Mouse (Mus musculus) hindbrain, embryonic 11.5 days (tissue): ENCODE results near the gene Cdh1. TPM values are rescaled to one million over a fixed set of nuclear protein-coding genes. Genes with fewer than 3 reads are reported as not detected.

Experiments
- ATAC-seq: fragments of 200-750 bp; cut with Nextera tagmentation; 2 replicates; pipeline ENCODE4 v1.8.0; 2017; ENCODE audit warnings: mild to moderate bottlenecking, moderate TSS enrichment, moderate library complexity; ENCODE audit not compliant: low FRiP score
- DNase-seq: peaks from one replicate; pipeline ENCODE4 v3.0.0-alpha.2; 2015; ENCODE audit warnings: low spot score
- H3K27ac ChIP-seq: fragments of 300-500 bp; sonication (generic); 2 replicates; pipeline ENCODE4 v1.5.1; 2014; ENCODE audit warnings: mild to moderate bottlenecking, low read depth, low read length
- H3K27me3 ChIP-seq: fragments of 300-500 bp; sonication (generic); 2 replicates; pipeline ENCODE4 v1.6.1; 2014; ENCODE audit warnings: mild to moderate bottlenecking, low read length, moderate library complexity, mixed read lengths; ENCODE audit not compliant: control insufficient read depth, insufficient read depth
- H3K36me3 ChIP-seq: fragments of 300-500 bp; sonication (generic); 2 replicates; pipeline ENCODE4 v1.6.1; 2014; ENCODE audit warnings: mild to moderate bottlenecking, low read length, moderate library complexity, mixed read lengths; ENCODE audit not compliant: control insufficient read depth, insufficient read depth
- H3K4me1 ChIP-seq: fragments of 300-500 bp; sonication (generic); replicated peaks from 2 replicates; pipeline ENCODE4 v1.6.1; 2014; ENCODE audit warnings: low read length, mixed read lengths; ENCODE audit not compliant: control insufficient read depth, insufficient read depth
- H3K4me2 ChIP-seq: fragments of 300-500 bp; sonication (generic); replicated peaks from 2 replicates; pipeline ENCODE4 v1.6.1; 2014; ENCODE audit warnings: mild to moderate bottlenecking, low read depth, low read length
- H3K4me3 ChIP-seq: fragments of 300-500 bp; sonication (generic); 2 replicates; pipeline ENCODE4 v1.5.1; 2014; ENCODE audit warnings: low read depth, low read length
- H3K9ac ChIP-seq: fragments of 300-500 bp; sonication (generic); 2 replicates; pipeline ENCODE4 v1.6.1; 2014; ENCODE audit warnings: low read depth, low read length
- H3K9me3 ChIP-seq: fragments of 300-500 bp; sonication (generic); 2 replicates; pipeline ENCODE4 v1.6.1; 2016; ENCODE audit warnings: low read length; ENCODE audit not compliant: control insufficient read depth
- whole genome bisulfite sequencing: fragments of 180-500 bp; shearing (Covaris S2); extraction: QIAGEN DNeasy Blood & Tissue Kit; methylation state at CpG from one replicate; pipeline ENCODE4 v1.1.7; 2014; 5-methylcytosine and 5-hydroxymethylcytosine counted together
- polyA plus RNA-seq: library from polyadenylated mRNA; unstranded; fragments of >200 nt; fragmentation: Nextera tagmentation; extraction: Ambion mirVana; gene quantifications from 2 replicates; pipeline ENCODE4 v1.2.1, GENCODE M21; 2014

The Cdh1 gene
- polyA plus RNA-seq, 1 experiment from 2014 or later = 6.7 TPM

GRCm38 (mm10) chr8:106704901-106705321, 101.8 kb downstream of the Cdh1 start:
- ATAC-seq (no peak), DNase-seq (no peak)
- no peaks in the 10 kb centered on the region for H3K36me3 ChIP-seq
- H3K27ac ChIP-seq = no peak overlapping the region
- no peaks in the 10 kb centered on the region for H3K27me3 ChIP-seq
- 79% methylated on average over 9 of the region's 9 CpGs for WGBS
- no peak overlapping the region for H3K9ac ChIP-seq
- no peak overlapping the region for H3K4me3 ChIP-seq
- H3K4me2 ChIP-seq = no peak overlapping the region
- H3K9me3 ChIP-seq = no peaks in the 10 kb centered on the region
- no peaks in the 10 kb centered on the region for H3K4me1 ChIP-seq

DNA sequence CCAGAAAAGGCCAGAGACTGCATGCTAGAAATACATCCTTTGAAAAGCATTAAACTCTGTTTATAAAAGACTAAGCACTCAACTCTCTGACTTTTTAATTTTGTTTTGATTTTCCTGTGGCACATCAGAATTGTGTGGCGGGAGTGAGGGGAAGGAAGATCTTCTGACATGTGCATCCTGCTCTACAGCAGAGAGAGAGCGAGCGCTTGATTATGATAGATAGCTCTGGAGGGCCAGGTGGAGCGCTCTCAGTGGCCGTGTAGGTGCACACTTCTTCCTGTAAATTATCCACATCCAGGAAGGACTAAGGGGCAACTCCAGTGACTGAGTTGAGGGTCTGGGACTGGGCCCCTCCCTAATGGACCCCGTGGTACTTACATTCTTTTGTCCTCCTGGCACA, 103.0 kb downstream of the Cdh1 start:
- Histone ChIP-seq H3K9me3 (no peaks in the 10 kb centered on the region), H3K9ac (no peak overlapping the region), H3K4me2 (no peak overlapping the region), H3K27ac (no peak overlapping the region), H3K4me1 (no peaks in the 10 kb centered on the region), H3K4me3 (no peak overlapping the region), H3K27me3 (no peaks in the 10 kb centered on the region), H3K36me3 (no peaks in the 10 kb centered on the region)
- DNase-seq (no peak), ATAC-seq (no peak)
- WGBS = 92% methylated on average over 6 of the region's 6 CpGs

- ATAC-seq (no peak), DNase-seq (no peak)
- H3K9ac ChIP-seq = no peak overlapping the region
- no peaks in the 10 kb centered on the region for H3K9me3 ChIP-seq
- no peaks in the 10 kb centered on the region for H3K36me3 ChIP-seq
- WGBS = 93% methylated on average over 2 of the region's 2 CpGs
- H3K27me3 ChIP-seq = no peaks in the 10 kb centered on the region
- H3K27ac ChIP-seq = no peak overlapping the region
- no peak overlapping the region for H3K4me3 ChIP-seq
- H3K4me2 ChIP-seq = no peak overlapping the region
- H3K4me1 ChIP-seq = no peaks in the 10 kb centered on the region
These were observed 106.9 kb downstream of the Cdh1 start for GRCm38 (mm10) chr8:106710002-106710401.

DNA sequence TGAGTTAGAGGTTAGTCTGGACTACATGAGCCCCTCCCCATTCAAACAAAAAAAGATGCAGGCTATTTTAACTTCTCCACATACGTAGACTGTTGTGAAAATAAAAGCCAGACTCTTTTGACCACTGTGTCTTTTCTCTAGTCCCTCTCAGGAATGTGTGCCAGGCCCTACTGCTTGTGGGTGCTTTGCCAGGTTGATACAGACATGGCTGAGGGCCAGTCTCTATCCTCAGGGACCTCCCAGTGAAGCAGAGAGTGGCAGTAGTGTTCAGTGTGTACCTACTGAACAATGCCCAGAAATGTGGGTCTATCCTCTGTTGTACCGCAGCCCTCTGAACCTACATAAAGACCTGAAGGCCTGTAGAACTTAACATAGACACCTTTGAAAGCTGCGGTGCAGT, 109.3 kb downstream of the Cdh1 start:
- H3K27ac ChIP-seq = no peak overlapping the region
- no peaks in the 10 kb centered on the region for H3K36me3 ChIP-seq
- H3K9me3 ChIP-seq = no peaks in the 10 kb centered on the region
- no peak overlapping the region for H3K9ac ChIP-seq
- 83% methylated on average over 3 of the region's 3 CpGs for WGBS
- ATAC-seq (no peak), DNase-seq (no peak)
- H3K4me1 ChIP-seq = no peaks in the 10 kb centered on the region
- H3K4me2 ChIP-seq = no peak overlapping the region
- H3K4me3 ChIP-seq = no peak overlapping the region
- H3K27me3 ChIP-seq = no peaks in the 10 kb centered on the region

- Histone ChIP-seq H3K4me1 (no peaks in the 10 kb centered on the region), H3K36me3 (no peaks in the 10 kb centered on the region), H3K27me3 (no peaks in the 10 kb centered on the region), H3K27ac (no peak overlapping the region), H3K9ac (no peak overlapping the region), H3K4me3 (no peak overlapping the region), H3K9me3 (no peaks in the 10 kb centered on the region), H3K4me2 (no peak overlapping the region)
- DNase-seq (no peak), ATAC-seq (no peak)
- 76% methylated on average over 4 of the region's 4 CpGs for WGBS
These were observed 111.1 kb downstream of the Cdh1 start for GRCm38 (mm10) chr8:106714297-106714696.

- no peak overlapping the region for H3K4me2 ChIP-seq
These were observed 114.9 kb downstream of the Cdh1 start for GRCm38 (mm10) chr8:106718091-106718500.

More at GRCm38 (mm10) chr8:106718091-106718500, 114.9 kb downstream of the Cdh1 start:
- no peaks in the 10 kb centered on the region for H3K27me3 ChIP-seq
- no peak overlapping the region for H3K4me3 ChIP-seq
- no peaks in the 10 kb centered on the region for H3K36me3 ChIP-seq
- no peak overlapping the region for H3K9ac ChIP-seq
- 34% methylated on average over 17 of the region's 17 CpGs for WGBS
- H3K4me1 ChIP-seq = no peaks in the 10 kb centered on the region
- no peaks in the 10 kb centered on the region for H3K9me3 ChIP-seq
- ATAC-seq = no peak
- H3K27ac ChIP-seq = no peak overlapping the region
- peak; percentile 76 for DNase-seq

Other genes starting within 250 kb of the Cdh1 start
- 31.4 and 34.1 TPM in 2 replicates for gene Zfp90, start 188.0 kb upstream of the Cdh1 start, polyA plus RNA-seq
- not detected in 2 replicates for gene 6030452D12Rik, start 102.8 kb upstream of the Cdh1 start, polyA plus RNA-seq
- 3.8 and 4.5 TPM in 2 replicates for gene Cdh3, start 92.5 kb upstream of the Cdh1 start, polyA plus RNA-seq
- 3.7 and 4.8 TPM in 2 replicates for gene Gm10073, start 29.9 kb upstream of the Cdh1 start, polyA plus RNA-seq
- 6.2 and 7.2 TPM in 2 replicates for gene Tango6, start 79.7 kb downstream of the Cdh1 start, polyA plus RNA-seq